ENCODE assay signal across 25 mouse cellular contexts in genomic region chr3:54027365-54027764, GRCm38 (mm10).
DNase-seq lines count a peak whose midpoint lies in the region; ATAC-seq and TF ChIP-seq lines count a peak whose summit lies in the region.
"Had no signal": no experiment of that assay in that cellular context is flagged by ENCODE, and none has a peak within 500 bp of the region (broad histone marks: within the 10 kb centered on the region; RNA-seq: fewer than 3 reads in every experiment).

No protein-coding gene starts in this region.

- TF ChIP-seq RAD21 in CH12.LX (IDR thresholded peaks at IDR 0.05; ENCODE audit: low read depth, low read length), result no peak

- ATAC-seq in kidney, embryonic 16.5 days (ENCODE audit: low FRiP score, low TSS enrichment), result peak; percentile 46; the same call in 1 of the 2 replicates
- ATAC-seq: activated CD4-positive, CD25-positive, alpha-beta regulatory T cell, adult 4 months; CD4-positive, CD25-positive, alpha-beta regulatory T cell, adult 4 months; forebrain, embryonic 13.5 days; forebrain, embryonic 16.5 days; intestine, postnatal 0 days had no signal

- no peak overlapping the region for H3K27ac ChIP-seq in heart, embryonic 10.5 days
- H3K27ac ChIP-seq in kidney, embryonic 16.5 days (ENCODE audit: low read length), result no peak overlapping the region
- no peak overlapping the region for H3K27ac ChIP-seq in CH12.LX (ENCODE audit: insufficient read depth, low read depth)
- H3K27ac ChIP-seq: forebrain, embryonic 10.5 days; forebrain, embryonic 13.5 days; gastrocnemius, adult 2 months; heart, embryonic 15.5 days; hindbrain, embryonic 12.5 days; hindbrain, embryonic 15.5 days had no signal

- intact Hi-C loops in heart, postnatal 14 days (cut with DNase I), result no loop called here

- no peak for TF ChIP-seq EP300 in CH12.LX (IDR thresholded peaks at IDR 0.05; ENCODE audit: low read length)

- peak; percentile 83 for DNase-seq in heart, embryonic 10.5 days (ENCODE audit: low spot score)
- no peak for DNase-seq in heart, postnatal 14 days
- no peak for DNase-seq in kidney, adult 8-10 months
- peak; percentile 27 for DNase-seq in CH12.LX (ENCODE audit: extremely low read depth)
- DNase-seq in frontal cortex, adult 2 months (ENCODE audit: extremely low spot score in 1 of 2, low spot score in 1 of 2), result no peak
- DNase-seq: adrenal gland, adult 8-10 months; cerebellum, adult 11 months; cerebellum, adult 2 months; cerebellum, adult 9-11 months; cerebellum, postnatal 25 days; embryo, embryonic 11 days; gastrocnemius, adult 2 months; gastrocnemius, postnatal 14 days; heart, adult 11 months had no signal

- TF ChIP-seq CTCF in CH12.LX (conservative IDR thresholded peaks at IDR 0.05 in 1 of 2, IDR thresholded peaks at IDR 0.05 in 1 of 2; ENCODE audit: low read depth in 2 of 2, low read length in 2 of 2), result no peak

- H3K36me3 ChIP-seq in heart, embryonic 10.5 days, result no peaks in the 10 kb centered on the region
- H3K36me3 ChIP-seq in kidney, embryonic 16.5 days (ENCODE audit: insufficient read depth, low read length), result no peaks in the 10 kb centered on the region
- H3K36me3 ChIP-seq in CH12.LX (replicated peaks in 1 of 2; ENCODE audit: control insufficient read depth in 1 of 2, insufficient read depth in 1 of 2, low read length in 1 of 2), result no peaks in the 10 kb centered on the region
- H3K36me3 ChIP-seq: forebrain, embryonic 10.5 days; heart, embryonic 12.5 days; heart, embryonic 15.5 days; hindbrain, embryonic 12.5 days; hindbrain, embryonic 15.5 days had no signal

- no peaks in the 10 kb centered on the region for H3K4me1 ChIP-seq in heart, embryonic 10.5 days
- no peaks in the 10 kb centered on the region for H3K4me1 ChIP-seq in kidney, embryonic 16.5 days (ENCODE audit: insufficient read depth, low read length)
- peaks cover 0 to 17% of the 10 kb centered on the region in 2 experiments; a peak in 3 of 4 replicates for H3K4me1 ChIP-seq in CH12.LX (ENCODE audit: control insufficient read depth in 1 of 2, insufficient read depth in 2 of 2)
- H3K4me1 ChIP-seq: forebrain, embryonic 10.5 days; forebrain, embryonic 13.5 days; heart, embryonic 15.5 days; hindbrain, embryonic 12.5 days; hindbrain, embryonic 15.5 days had no signal

- H3K9me3 ChIP-seq in heart, embryonic 10.5 days, result no peaks in the 10 kb centered on the region
- H3K9me3 ChIP-seq in kidney, embryonic 16.5 days (ENCODE audit: low read length), result no peaks in the 10 kb centered on the region
- no peaks in the 10 kb centered on the region for H3K9me3 ChIP-seq in CH12.LX (replicated peaks; ENCODE audit: low read length)
- H3K9me3 ChIP-seq: forebrain, embryonic 10.5 days; forebrain, embryonic 13.5 days; heart, embryonic 12.5 days; heart, embryonic 15.5 days; hindbrain, embryonic 12.5 days; hindbrain, embryonic 15.5 days had no signal

- in situ Hi-C loops in CH12.LX (cut with MboI; ENCODE audit: low pct_ligation_motif_present, low pct_unique_long_range_greater_than_20kb, low sequenced_read_pairs), result no loop called here

- H3K9ac ChIP-seq in kidney, embryonic 16.5 days (replicated peaks; ENCODE audit: low read length), result no peak overlapping the region
- no peak overlapping the region for H3K9ac ChIP-seq in CH12.LX (ENCODE audit: insufficient read depth, low read depth)
- H3K9ac ChIP-seq: forebrain, embryonic 13.5 days; heart, embryonic 12.5 days; heart, embryonic 15.5 days; hindbrain, embryonic 12.5 days; hindbrain, embryonic 15.5 days had no signal

- H3K27me3 ChIP-seq in heart, embryonic 10.5 days (ENCODE audit: insufficient read depth, poor library complexity, severe bottlenecking), result no peaks in the 10 kb centered on the region
- H3K27me3 ChIP-seq in kidney, embryonic 16.5 days (ENCODE audit: insufficient read depth, low read length), result no peaks in the 10 kb centered on the region
- H3K27me3 ChIP-seq in CH12.LX (replicated peaks), result no peaks in the 10 kb centered on the region
- H3K27me3 ChIP-seq: forebrain, embryonic 13.5 days; heart, embryonic 15.5 days; hindbrain, embryonic 12.5 days; hindbrain, embryonic 15.5 days had no signal

- no peak overlapping the region for H3K4me3 ChIP-seq in heart, embryonic 10.5 days
- no peak overlapping the region for H3K4me3 ChIP-seq in kidney, embryonic 16.5 days (ENCODE audit: low read length)
- H3K4me3 ChIP-seq in CH12.LX (replicated peaks in 1 of 3; ENCODE audit: low read depth in 2 of 3, low read length in 2 of 3, poor library complexity in 1 of 3), result no peak overlapping the region
- H3K4me3 ChIP-seq: forebrain, embryonic 10.5 days; forebrain, embryonic 13.5 days; gastrocnemius, adult 2 months; heart, embryonic 12.5 days; heart, embryonic 15.5 days; hindbrain, embryonic 12.5 days; hindbrain, embryonic 15.5 days had no signal

- H3K4me2 ChIP-seq in kidney, embryonic 16.5 days (replicated peaks; ENCODE audit: low read depth, low read length), result no peak overlapping the region
- no peak overlapping the region for H3K4me2 ChIP-seq in CH12.LX (ENCODE audit: insufficient read depth, low read depth, poor library complexity, severe bottlenecking)
- H3K4me2 ChIP-seq: forebrain, embryonic 13.5 days; heart, embryonic 12.5 days; heart, embryonic 15.5 days; hindbrain, embryonic 12.5 days; hindbrain, embryonic 15.5 days had no signal

- H3K79me2 ChIP-seq in CH12.LX (replicated peaks; ENCODE audit: control insufficient read depth, extremely low read depth, insufficient read depth, poor library complexity, severe bottlenecking), result no peaks in the 10 kb centered on the region

- WGBS in heart, embryonic 10.5 days, result 61% methylated on average over 4 of the region's 4 CpGs
- WGBS in kidney, embryonic 16.5 days, result 42% methylated on average over 4 of the region's 4 CpGs

- dilution Hi-C loops in CH12.LX (cut with MboI; ENCODE audit: extremely low pct_ligation_motif_present, extremely low pct_unique_long_range_greater_than_20kb, low sequenced_read_pairs), result no loop called here

- TF ChIP-seq POLR2A in CH12.LX (IDR thresholded peaks at IDR 0.05; ENCODE audit: low read depth, low read length), result no peak

TF ChIP-seq in CH12.LX, 34 proteins besides CTCF, POLR2A, EP300 and RAD21:
- TF ChIP-seq ETS1 (conservative IDR thresholded peaks at IDR 0.05; ENCODE audit: low read depth, low read length), result peak; percentile 51; the same call in 1 of the 2 replicates
- no peak for TF ChIP-seq RCOR1 (conservative IDR thresholded peaks at IDR 0.05; ENCODE audit: low read depth, low read length)
- TF ChIP-seq BHLHE40 (IDR thresholded peaks at IDR 0.05; ENCODE audit: low read depth, low read length), result 0 out of 2 replicates have a peak, but pooled peaks have one; percentile 13
TF ChIP-seq in CH12.LX: peak in this region for 2.

Comparison
In these comparisons a context has a peak if more than half of its experiments do, and no peak if none do; other contexts are left out.
1. DNase-seq: peak in heart, embryonic 10.5 days (single experiment) and CH12.LX (single experiment); none in heart, postnatal 14 days (0 of 2), kidney, adult 8-10 months (0 of 2) and frontal cortex, adult 2 months (0 of 2).